Mouse (Mus musculus): ENCODE results near the gene Nr1i3. TPM values are rescaled to one million over a fixed set of nuclear protein-coding genes. Genes with fewer than 3 reads are reported as not detected.

Gene Nr1i3
- polyA plus RNA-seq, 1 experiment from 2014 or later = 1.8 TPM

- H3K27ac ChIP-seq (ENCODE audit: low read length) = peak overlapping the region; percentile 92
- 0 out of 2 replicates have a peak, but pooled peaks cover 2% of the 10 kb centered on the region for H3K9me3 ChIP-seq (replicated peaks; ENCODE audit: control insufficient read depth, low read length)
- H3K27me3 ChIP-seq (ENCODE audit: control insufficient read depth, insufficient read depth, low read length) = no peaks in the 10 kb centered on the region
- H3K4me1 ChIP-seq (ENCODE audit: control insufficient read depth, insufficient read depth, low read length) = peaks cover 36% of the 10 kb centered on the region
- ATAC-seq (ENCODE audit: insufficient read depth, low FRiP score) = no peak
- H3K36me3 ChIP-seq (ENCODE audit: control insufficient read depth, insufficient read depth, low read length) = 0 out of 2 replicates have a peak, but pooled peaks cover 2% of the 10 kb centered on the region
- peak overlapping the region; percentile 48 for H3K4me3 ChIP-seq (replicated peaks; ENCODE audit: low read length)
- 53% methylated on average over 17 of the region's 17 CpGs for WGBS
- peak overlapping the region; percentile 56 for H3K4me2 ChIP-seq (ENCODE audit: low read depth, low read length)
- peak overlapping the region; percentile 66 for H3K9ac ChIP-seq (ENCODE audit: low read length)
Observed at GRCm38 (mm10) chr1:171252415-171252814, 38.6 kb downstream of the Nr1i3 start.

GRCm38 (mm10) chr1:171256095-171256818 is 42.5 kb downstream of the Nr1i3 start:
- peaks cover 21% of the 10 kb centered on the region for H3K4me1 ChIP-seq (ENCODE audit: control insufficient read depth, insufficient read depth, low read length)
- no peak overlapping the region for H3K9ac ChIP-seq (ENCODE audit: low read length)
- no peak overlapping the region for H3K4me3 ChIP-seq (replicated peaks; ENCODE audit: low read length)
- H3K9me3 ChIP-seq (replicated peaks; ENCODE audit: control insufficient read depth, low read length) = 0 out of 2 replicates have a peak, but pooled peaks cover 2% of the 10 kb centered on the region
- H3K4me2 ChIP-seq (ENCODE audit: low read depth, low read length) = no peak overlapping the region
- no peak for ATAC-seq (ENCODE audit: insufficient read depth, low FRiP score)
- H3K27me3 ChIP-seq (ENCODE audit: control insufficient read depth, insufficient read depth, low read length) = no peaks in the 10 kb centered on the region
- no peak overlapping the region for H3K27ac ChIP-seq (ENCODE audit: low read length)
- 0 out of 2 replicates have a peak, but pooled peaks cover 2% of the 10 kb centered on the region for H3K36me3 ChIP-seq (ENCODE audit: control insufficient read depth, insufficient read depth, low read length)
- WGBS = 86% methylated on average over 24 of the region's 24 CpGs

- 58% methylated on average over 15 of the region's 15 CpGs for WGBS
- no peaks in the 10 kb centered on the region for H3K27me3 ChIP-seq (ENCODE audit: control insufficient read depth, insufficient read depth, low read length)
- no peak for ATAC-seq (ENCODE audit: insufficient read depth, low FRiP score)
- H3K27ac ChIP-seq (ENCODE audit: low read length) = no peak overlapping the region
- 0 out of 2 replicates have a peak, but pooled peaks cover 2% of the 10 kb centered on the region for H3K9me3 ChIP-seq (replicated peaks; ENCODE audit: control insufficient read depth, low read length)
- H3K4me3 ChIP-seq (replicated peaks; ENCODE audit: low read length) = no peak overlapping the region
- peaks cover 22% of the 10 kb centered on the region for H3K4me1 ChIP-seq (ENCODE audit: control insufficient read depth, insufficient read depth, low read length)
- H3K36me3 ChIP-seq (ENCODE audit: control insufficient read depth, insufficient read depth, low read length) = 0 out of 2 replicates have a peak, but pooled peaks cover 2% of the 10 kb centered on the region
- H3K9ac ChIP-seq (ENCODE audit: low read length) = no peak overlapping the region
- no peak overlapping the region for H3K4me2 ChIP-seq (ENCODE audit: low read depth, low read length)
Observed at GRCm38 (mm10) chr1:171256937-171257548, 43.3 kb downstream of the Nr1i3 start.

- Histone ChIP-seq H3K27ac (ENCODE audit: low read length) (no peak overlapping the region), H3K4me2 (ENCODE audit: low read depth, low read length) (no peak overlapping the region), H3K4me3 (replicated peaks; ENCODE audit: low read length) (no peak overlapping the region), H3K27me3 (ENCODE audit: control insufficient read depth, insufficient read depth, low read length) (no peaks in the 10 kb centered on the region), H3K36me3 (ENCODE audit: control insufficient read depth, insufficient read depth, low read length) (0 out of 2 replicates have a peak, but pooled peaks cover 2% of the 10 kb centered on the region), H3K9me3 (replicated peaks; ENCODE audit: control insufficient read depth, low read length) (0 out of 2 replicates have a peak, but pooled peaks cover 2% of the 10 kb centered on the region), H3K9ac (ENCODE audit: low read length) (no peak overlapping the region), H3K4me1 (ENCODE audit: control insufficient read depth, insufficient read depth, low read length) (peaks cover 21% of the 10 kb centered on the region)
- ATAC-seq (ENCODE audit: insufficient read depth, low FRiP score) = no peak
- WGBS = 87% methylated on average over 9 of the region's 9 CpGs
Observed at GRCm38 (mm10) chr1:171257781-171258180, 44.0 kb downstream of the Nr1i3 start.

- 0 out of 2 replicates have a peak, but pooled peaks cover 2% of the 10 kb centered on the region for H3K9me3 ChIP-seq (replicated peaks; ENCODE audit: control insufficient read depth, low read length)
- WGBS = 72% methylated on average over 17 of the region's 17 CpGs
- no peak for ATAC-seq (ENCODE audit: insufficient read depth, low FRiP score)
- no peak overlapping the region for H3K4me2 ChIP-seq (ENCODE audit: low read depth, low read length)
- peaks cover 24% of the 10 kb centered on the region for H3K4me1 ChIP-seq (ENCODE audit: control insufficient read depth, insufficient read depth, low read length)
- H3K36me3 ChIP-seq (ENCODE audit: control insufficient read depth, insufficient read depth, low read length) = no peaks in the 10 kb centered on the region
- no peaks in the 10 kb centered on the region for H3K27me3 ChIP-seq (ENCODE audit: control insufficient read depth, insufficient read depth, low read length)
- H3K27ac ChIP-seq (ENCODE audit: low read length) = no peak overlapping the region
- H3K9ac ChIP-seq (ENCODE audit: low read length) = no peak overlapping the region
- no peak overlapping the region for H3K4me3 ChIP-seq (replicated peaks; ENCODE audit: low read length)
Observed at GRCm38 (mm10) chr1:171258921-171259320, 45.2 kb downstream of the Nr1i3 start.

GRCm38 (mm10) chr1:171260316-171260715 is 46.5 kb downstream of the Nr1i3 start:
- Histone ChIP-seq H3K4me1 (ENCODE audit: control insufficient read depth, insufficient read depth, low read length) (peaks cover 24% of the 10 kb centered on the region), H3K36me3 (ENCODE audit: control insufficient read depth, insufficient read depth, low read length) (no peaks in the 10 kb centered on the region), H3K27me3 (ENCODE audit: control insufficient read depth, insufficient read depth, low read length) (no peaks in the 10 kb centered on the region), H3K9ac (ENCODE audit: low read length) (no peak overlapping the region), H3K4me3 (replicated peaks; ENCODE audit: low read length) (no peak overlapping the region), H3K4me2 (ENCODE audit: low read depth, low read length) (no peak overlapping the region), H3K9me3 (replicated peaks; ENCODE audit: control insufficient read depth, low read length) (no peaks in the 10 kb centered on the region), H3K27ac (ENCODE audit: low read length) (no peak overlapping the region)
- WGBS = 43% methylated on average over 3 of the region's 3 CpGs
- no peak for ATAC-seq (ENCODE audit: insufficient read depth, low FRiP score)

- Histone ChIP-seq H3K4me1 (ENCODE audit: control insufficient read depth, insufficient read depth, low read length) (peaks cover 23% of the 10 kb centered on the region), H3K27me3 (ENCODE audit: control insufficient read depth, insufficient read depth, low read length) (no peaks in the 10 kb centered on the region), H3K4me3 (replicated peaks; ENCODE audit: low read length) (peak overlapping the region; percentile 28), H3K36me3 (ENCODE audit: control insufficient read depth, insufficient read depth, low read length) (no peaks in the 10 kb centered on the region), H3K9ac (ENCODE audit: low read length) (peak overlapping the region; percentile 43), H3K4me2 (ENCODE audit: low read depth, low read length) (peak overlapping the region; percentile 54), H3K27ac (ENCODE audit: low read length) (peak overlapping the region; percentile 96), H3K9me3 (replicated peaks; ENCODE audit: control insufficient read depth, low read length) (no peaks in the 10 kb centered on the region)
- WGBS = 2% methylated on average over 8 of the region's 8 CpGs
- ATAC-seq (ENCODE audit: insufficient read depth, low FRiP score) = peak; percentile 80
Observed at GRCm38 (mm10) chr1:171262594-171263130, 48.9 kb downstream of the Nr1i3 start.

GRCm38 (mm10) chr1:171263185-171263611 is 49.4 kb downstream of the Nr1i3 start:
- Histone ChIP-seq H3K4me1 (ENCODE audit: control insufficient read depth, insufficient read depth, low read length) (peaks cover 21% of the 10 kb centered on the region), H3K9me3 (replicated peaks; ENCODE audit: control insufficient read depth, low read length) (no peaks in the 10 kb centered on the region), H3K27me3 (ENCODE audit: control insufficient read depth, insufficient read depth, low read length) (no peaks in the 10 kb centered on the region), H3K9ac (ENCODE audit: low read length) (no peak overlapping the region), H3K4me2 (ENCODE audit: low read depth, low read length) (peak overlapping the region; percentile 54), H3K4me3 (replicated peaks; ENCODE audit: low read length) (peak overlapping the region; percentile 28; the same call in 1 of the 2 replicates), H3K36me3 (ENCODE audit: control insufficient read depth, insufficient read depth, low read length) (no peaks in the 10 kb centered on the region), H3K27ac (ENCODE audit: low read length) (peak overlapping the region; percentile 96)
- 0% methylated on average over 2 of the region's 2 CpGs for WGBS
- peak; percentile 84 for ATAC-seq (ENCODE audit: insufficient read depth, low FRiP score)

Measured in stomach, embryonic 16.5 days (tissue).